Mouse (Mus musculus) embryo, embryonic 10 days (tissue): Measurements from ENCODE around the gene Tpst1.

Source experiments
- DNase-seq: peaks from one replicate; pipeline ENCODE4 v3.0.0-alpha.2; 2015; ENCODE audit warnings: low spot score

The Tpst1 gene

GRCm38 (mm10) chr5:130052955-130053354, 20.2 kb upstream of the Tpst1 start:
- DNase-seq: no peak

DNA sequence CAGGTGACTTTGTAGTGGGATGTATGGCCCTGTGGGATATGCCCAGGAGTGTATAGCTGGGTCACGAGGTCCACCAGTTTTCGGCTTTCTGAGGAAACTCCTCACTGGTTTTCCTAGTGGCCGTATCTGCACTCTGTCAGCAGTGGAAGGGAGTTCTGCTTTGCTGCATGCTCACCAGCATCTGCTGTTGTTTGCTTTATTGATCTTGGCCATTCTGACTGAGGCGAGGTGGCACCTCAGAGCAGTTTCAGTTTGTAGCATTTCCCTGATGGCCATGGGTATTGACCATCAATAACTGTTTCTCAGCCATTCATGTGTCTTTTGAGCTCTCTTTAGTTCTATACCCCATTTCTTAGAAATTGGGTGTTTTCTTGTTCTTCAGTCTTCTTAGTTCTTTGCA, 17.4 kb upstream of the Tpst1 start:
- DNase-seq: no peak

DNA sequence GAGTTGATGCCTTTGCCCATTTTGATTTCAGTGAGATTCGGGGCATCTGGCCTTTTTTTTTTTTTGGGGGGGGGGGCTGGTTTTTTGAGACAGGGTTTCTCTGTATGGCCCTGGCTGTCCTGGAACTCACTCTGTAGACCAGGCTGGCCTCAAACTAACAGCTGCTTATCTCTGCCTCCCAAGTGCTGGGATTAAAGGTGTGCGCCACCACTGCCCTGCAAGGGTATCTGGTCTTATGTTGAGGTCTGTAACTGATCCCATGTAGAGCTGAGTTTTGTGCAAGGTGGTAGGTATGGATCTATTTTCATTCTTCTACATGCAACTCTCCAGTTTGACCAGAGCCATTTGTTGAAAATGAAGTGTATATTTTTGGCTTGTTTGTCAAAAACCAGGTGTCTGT, 16.8 kb upstream of the Tpst1 start:
- no peak for DNase-seq

DNA sequence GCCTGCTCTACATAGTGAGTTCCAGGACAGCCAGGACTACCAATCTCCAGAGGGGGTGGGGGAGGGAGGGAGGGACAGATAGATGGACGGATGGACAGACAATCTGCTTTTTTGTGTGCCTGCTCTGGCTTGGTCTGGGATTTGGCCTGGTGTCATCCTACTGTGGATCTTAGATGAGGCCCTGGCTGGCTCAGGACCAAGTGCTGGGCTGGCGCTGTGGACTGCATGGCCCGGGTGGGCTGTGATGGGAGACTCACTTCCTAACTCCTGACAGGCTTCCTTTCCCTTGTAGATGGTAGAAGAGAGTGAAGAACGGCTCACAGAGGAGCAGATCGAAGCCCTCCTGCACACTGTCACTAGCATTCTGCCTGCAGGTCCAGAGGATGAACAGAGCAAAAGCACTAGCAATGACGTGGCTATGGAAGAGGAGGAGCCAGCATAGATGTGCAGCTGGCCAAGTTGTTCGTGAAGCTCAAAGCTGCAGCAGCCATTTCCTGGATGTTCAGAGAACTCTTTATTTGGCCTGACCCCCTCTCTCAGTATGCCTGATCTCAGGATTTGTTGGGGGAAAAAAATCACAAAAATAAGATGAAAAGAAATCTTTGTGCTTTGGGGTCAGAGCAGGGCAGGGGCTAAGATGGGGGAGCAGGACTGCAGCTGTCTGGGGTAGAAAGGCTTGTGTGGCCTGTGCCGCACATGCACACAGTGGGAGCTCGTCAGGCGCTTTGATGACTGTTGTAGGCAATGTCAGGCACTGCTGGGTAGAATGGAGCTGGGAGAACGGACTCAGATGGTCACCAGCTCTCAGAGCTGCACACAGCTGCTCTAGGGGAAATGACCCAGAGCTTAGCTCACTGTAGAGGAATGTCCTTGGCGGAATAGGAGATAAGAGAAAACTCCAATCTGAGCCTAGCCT, 13.5 kb upstream of the Tpst1 start:
- no peak for DNase-seq

DNA sequence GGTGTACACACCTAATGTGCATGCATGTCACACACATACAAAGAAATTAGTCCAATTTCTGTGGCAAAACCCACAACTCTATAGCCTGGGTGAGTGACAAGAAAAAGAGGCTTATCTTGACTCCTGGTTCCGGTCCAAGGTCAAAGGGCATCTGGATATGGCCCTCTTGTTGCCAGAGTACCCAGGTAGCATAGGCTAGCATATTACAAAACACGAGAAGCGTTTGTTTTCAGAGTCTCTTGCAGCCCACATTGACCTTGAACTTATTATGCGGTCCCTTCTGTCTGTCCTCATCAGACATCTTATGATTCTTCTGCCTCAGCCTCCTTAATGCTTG, 12.8 kb upstream of the Tpst1 start:
- no peak for DNase-seq

- DNase-seq: no peak
These were observed 11.0 kb upstream of the Tpst1 start for GRCm38 (mm10) chr5:130062096-130062495.

GRCm38 (mm10) chr5:130063760-130064159, 9.4 kb upstream of the Tpst1 start:
- DNase-seq: no peak

DNA sequence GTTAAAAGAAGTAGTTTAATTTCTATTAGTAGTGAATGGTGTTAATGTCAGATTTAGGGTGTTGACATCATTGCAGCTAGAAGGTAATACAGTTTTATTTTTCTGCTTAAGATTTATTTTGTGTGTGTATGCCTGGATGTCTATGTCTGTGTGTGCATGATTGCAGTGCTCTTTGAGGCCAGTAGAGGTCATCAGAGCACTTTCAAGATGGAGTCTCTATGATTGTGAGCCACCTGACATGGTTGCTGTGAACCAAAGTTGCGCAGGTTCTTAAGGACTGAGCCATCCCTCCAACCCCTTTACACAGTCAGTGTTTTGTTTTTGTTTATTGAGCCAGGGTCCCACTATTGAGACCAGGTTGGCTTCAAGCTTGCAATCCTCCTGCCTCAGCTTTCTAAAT, 7.5 kb upstream of the Tpst1 start:
- DNase-seq: no peak

- no peak for DNase-seq
These were observed 5.3 kb upstream of the Tpst1 start for GRCm38 (mm10) chr5:130067841-130068264.

- no peak for DNase-seq
These were observed 1.4 kb downstream of the Tpst1 start for GRCm38 (mm10) chr5:130074491-130074890.

DNA sequence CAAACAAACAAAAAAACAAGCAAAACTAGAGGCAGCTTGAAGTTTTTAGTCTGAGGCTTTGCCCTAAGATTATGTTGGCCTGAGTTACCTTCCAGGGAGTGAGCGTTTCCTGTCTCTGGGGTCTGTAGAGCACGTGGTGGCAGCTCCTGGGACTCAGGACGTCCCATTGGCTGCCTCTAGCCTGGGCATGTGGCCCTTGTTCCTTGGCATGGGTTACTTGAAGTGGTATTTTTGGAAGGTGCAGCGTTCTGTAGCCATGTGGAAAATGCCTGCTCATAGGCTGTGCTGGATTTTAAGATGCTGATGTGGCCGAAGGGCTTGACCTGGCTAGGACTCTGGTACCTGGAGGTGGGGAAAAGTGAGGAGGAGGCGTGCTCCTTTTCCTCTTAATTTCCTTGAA, 3.3 kb downstream of the Tpst1 start:
- no peak for DNase-seq

DNA sequence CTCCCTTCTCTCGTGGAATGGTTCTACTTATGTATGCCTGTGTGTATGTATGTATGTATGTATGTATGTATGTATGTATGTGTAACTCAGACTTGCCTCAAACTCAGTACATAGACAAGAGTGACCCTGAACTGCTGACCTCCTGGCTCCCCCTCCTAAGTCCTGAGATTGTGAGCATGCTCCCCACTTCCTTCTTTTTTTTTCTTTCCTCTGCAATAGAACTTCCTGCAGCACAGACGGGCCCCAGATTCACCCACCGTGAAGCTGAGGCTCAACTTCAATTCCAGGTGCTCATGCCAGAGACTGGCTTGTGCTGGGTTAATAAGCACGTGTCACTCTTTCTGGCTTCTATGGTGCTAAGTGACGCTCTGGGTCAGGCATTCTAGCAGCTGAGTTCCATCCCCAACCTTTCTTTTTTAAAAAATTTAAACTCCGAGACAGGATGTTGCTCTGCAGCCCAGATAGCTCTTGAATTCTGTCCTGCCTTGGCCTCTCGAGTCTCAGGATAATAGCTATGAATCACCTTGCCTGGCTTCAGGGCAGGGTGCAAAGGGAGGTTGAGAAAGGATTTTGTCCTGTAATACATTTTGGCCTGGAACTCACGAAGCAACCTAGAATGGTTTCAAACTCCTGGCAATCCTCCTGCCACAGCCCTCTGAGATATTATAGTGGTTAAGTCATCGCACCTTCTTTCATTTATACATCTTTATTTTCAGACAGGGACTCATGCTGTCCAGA, 5.1 kb downstream of the Tpst1 start:
- DNase-seq: no peak

DNA sequence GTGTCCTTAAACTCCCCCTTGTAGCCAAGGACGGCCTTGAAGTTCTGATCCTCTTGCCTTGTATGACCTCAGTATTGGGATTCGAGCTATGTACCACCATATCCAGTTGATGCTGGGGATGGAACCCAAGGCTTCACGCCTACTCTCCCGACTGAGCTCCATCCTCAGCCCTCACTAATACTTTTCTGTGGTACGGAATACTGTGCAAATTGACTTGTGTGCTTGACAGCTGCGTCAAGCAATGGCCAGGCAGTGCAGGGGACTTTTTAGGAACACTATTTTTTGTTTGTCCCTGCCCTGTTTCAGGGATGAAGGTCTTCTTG, 5.7 kb downstream of the Tpst1 start:
- DNase-seq: no peak

GRCm38 (mm10) chr5:130079202-130080050, 6.3 kb downstream of the Tpst1 start:
- DNase-seq: peak; percentile 94

- peak; percentile 23 for DNase-seq
These were observed 7.0 kb downstream of the Tpst1 start for GRCm38 (mm10) chr5:130080051-130080681.

DNA sequence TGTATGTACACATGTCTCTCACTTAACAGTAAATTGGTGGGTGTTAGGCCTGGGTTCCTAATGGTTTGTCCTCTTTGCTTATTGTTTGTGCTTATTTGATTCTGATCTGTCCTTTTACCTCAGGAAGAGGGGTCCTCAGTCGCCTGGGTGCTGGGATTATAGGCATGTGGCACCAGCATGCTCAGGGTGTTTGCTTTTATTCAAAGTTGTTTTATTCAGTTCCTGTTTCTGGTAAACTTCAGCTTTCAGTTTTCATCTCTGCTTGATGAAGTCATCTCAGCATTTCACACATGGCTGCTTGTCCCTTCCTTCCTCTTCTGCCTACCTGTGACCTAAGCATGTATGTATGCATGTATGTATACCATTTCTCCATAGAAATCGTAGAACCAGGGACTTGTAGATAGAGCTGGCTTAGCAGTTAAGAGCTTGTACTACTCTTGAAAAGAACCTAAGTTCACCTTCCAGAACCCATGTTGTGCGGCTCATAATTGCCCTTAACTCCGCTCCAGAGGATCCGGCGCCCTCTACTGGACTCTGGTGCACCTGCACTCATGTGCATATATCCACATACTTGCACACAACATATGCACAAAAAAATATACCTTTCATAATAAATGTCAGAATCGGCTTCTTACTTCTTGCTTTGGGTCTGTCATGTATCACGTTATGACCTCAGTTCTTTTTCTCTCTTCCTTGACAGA, 8.2 kb downstream of the Tpst1 start:
- no peak for DNase-seq

- no peak for DNase-seq
These were observed 9.3 kb downstream of the Tpst1 start for GRCm38 (mm10) chr5:130082431-130082830.

DNA sequence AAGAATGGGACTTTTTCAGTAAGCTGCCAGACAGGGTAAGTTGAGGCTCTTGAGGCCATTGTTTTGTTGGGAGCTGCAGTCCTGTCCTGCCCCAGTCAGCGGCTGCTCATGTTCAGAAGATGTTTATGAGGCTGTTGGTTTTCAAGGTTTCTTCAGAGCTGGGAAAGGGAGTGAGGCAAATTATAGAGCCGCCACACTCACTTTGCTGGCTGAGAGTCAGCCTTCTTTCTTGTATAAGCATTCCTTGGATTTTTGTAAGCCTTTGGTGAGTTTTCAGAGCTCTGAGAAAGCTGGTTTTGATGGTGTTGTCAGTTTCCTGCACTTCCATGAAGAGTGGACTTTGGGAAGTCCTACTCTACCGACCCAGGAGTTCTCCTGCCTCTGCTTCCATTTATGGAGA, 11.1 kb downstream of the Tpst1 start:
- no peak for DNase-seq

DNA sequence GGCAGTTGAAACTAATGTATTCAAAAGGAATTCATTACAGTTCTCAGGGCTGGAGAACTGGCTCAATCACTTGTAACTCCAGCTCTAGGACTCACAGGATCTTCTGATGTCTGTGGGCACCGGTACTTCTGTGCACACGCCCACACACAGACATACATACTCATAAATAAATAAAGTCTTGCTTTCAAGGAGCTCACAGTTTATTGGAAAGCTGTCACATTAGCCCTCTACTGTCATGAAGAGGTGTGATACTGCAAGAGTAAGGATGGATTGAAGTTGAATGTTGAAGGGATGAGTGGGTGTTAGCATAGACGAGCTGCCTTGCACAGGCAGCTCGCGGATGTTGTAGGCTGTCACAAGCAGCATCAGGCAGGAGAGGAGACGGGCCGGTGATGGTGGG, 14.9 kb downstream of the Tpst1 start:
- DNase-seq: no peak

DNA sequence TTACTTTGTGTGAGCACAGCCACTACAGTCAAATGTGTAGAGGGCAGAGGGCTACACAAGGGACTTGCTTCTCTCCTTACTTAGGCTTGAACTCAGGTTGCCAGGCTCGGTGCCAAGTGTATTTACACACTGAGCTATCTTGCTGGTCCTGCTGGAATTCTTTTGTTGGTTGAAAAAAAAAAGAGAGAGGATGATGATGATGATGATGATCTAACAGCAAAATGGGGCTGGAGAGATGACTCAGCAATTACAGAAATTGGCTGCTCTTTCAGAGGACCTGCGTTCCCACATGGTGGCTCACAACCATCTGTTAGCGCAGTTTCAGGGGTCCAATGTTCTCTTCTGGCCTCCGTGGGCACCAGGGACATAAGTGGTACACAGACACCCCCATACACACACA, 15.5 kb downstream of the Tpst1 start:
- no peak for DNase-seq

- DNase-seq: no peak
These were observed 16.1 kb downstream of the Tpst1 start for GRCm38 (mm10) chr5:130089177-130089576.
